Mouse (Mus musculus): Measurements from ENCODE around the gene Gm2696.
A peak's percentile ranks its signal among the peaks of the same experiment; 100 is the strongest.

Gm2696 gene

DNA sequence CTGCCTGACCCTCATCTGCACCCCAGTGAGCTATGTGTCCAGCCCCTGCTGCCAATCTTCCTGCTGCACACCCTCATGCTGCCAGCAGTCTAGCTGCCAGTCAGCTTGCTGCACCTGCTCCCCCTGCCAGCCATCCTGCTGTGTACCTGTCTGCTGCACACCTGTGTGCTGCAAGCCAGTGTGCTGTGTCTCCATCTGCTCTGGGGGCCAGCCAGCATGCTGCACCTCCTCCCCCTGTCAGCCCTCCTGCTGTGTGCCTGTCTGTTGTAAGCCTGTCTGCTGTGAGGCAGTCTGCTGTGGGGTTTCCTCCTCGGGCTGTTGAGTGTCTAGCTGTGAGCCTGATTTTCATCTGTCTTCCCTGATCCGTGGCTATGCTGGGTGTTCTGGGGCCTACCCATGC, 32.5 kb downstream of the Gm2696 start:
- DNase-seq (ENCODE audit: low spot score in 2 of 2), result no peak

- DNase-seq (ENCODE audit: low spot score in 2 of 2), result no peak
Measured at GRCm38 (mm10) chr10:77847538-77847937, 33.1 kb downstream of the Gm2696 start.

DNA sequence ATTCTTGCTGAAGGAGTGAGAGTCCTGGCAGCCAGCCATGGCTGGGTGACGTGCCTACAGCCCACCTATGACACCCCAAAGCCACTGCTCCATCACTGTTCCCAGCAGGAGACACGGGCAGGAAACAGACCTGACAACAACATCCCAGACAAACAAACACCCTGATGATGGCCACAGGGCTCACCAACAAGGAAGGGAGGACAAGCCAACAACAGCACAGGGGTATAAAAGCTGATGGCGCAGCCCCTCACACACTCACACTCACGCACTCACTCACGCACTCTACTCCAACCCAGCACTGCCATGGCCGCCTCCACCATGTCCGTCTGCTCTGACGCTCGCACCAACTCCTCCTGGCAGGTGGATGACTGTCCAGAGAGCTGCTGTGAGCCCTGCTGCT, 38.1 kb downstream of the Gm2696 start, which contains the start of gene Gm10318:
Gene Gm10318 (plus strand): TSS at position 301 of the 400 bp plus-strand sequence.
- no peak for DNase-seq (ENCODE audit: low spot score in 2 of 2)

- no peak for DNase-seq (ENCODE audit: low spot score in 2 of 2)
Measured at GRCm38 (mm10) chr10:77861675-77862074, 47.2 kb downstream of the Gm2696 start, which contains the start of gene Gm3285. Gm3285 (plus strand) TSS chr10:77861975.

DNA sequence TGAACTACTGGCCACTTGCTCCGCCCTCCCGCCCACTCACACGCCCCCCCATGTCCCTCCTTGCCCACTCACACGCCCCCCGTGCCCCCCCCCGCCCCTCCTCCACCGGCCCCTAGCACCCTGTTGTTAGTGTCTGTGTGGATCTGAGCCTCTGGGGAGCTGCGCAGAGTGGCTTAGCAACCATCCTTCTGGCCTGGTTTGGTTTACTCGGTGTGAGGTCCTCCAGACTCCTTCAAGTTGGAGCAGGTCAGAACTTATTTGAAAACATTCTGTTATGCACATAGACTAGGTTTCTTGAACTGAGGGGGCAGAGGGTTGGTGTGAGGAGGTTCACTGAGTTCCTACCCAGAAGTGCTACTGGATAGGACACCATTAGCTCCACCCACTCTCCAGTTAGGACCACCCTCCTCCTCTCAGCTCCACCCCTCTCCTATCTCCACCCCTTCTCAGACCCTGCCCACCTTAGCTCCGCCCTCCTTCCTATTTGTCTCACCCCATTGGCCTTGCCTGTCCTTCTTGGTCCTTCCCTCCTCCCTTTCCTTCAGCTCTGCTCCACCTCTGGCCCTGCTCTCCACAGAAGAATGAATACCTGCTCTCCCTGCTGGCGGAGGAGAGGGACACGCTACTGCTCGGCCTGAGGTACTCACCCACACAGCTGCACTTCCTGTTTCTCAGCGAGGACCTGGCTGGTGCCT, 49.7 kb downstream of the Gm2696 start:
- peak in 1 of 2 experiments; percentile 47 for DNase-seq (ENCODE audit: low spot score in 2 of 2)

DNA sequence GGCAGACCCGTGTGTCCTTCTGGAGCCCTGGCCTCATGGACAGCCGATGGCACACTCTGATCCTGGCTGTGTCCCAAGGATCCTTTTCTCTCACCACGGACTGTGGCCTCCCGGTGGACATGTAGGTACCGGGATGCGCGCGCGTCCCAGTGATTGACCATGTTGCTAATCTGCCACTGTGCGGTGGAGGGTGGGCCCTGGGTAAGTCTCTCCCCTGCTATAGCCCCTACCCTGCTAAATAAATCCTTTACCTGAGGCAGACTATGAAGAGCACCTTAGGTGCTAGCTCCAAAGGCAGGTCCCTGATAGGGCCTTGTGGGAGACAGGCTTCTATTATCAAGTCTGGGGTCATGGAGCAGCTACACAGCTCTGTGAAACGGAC, 50.3 kb downstream of the Gm2696 start:
- no peak for DNase-seq (ENCODE audit: low spot score in 2 of 2)

DNA sequence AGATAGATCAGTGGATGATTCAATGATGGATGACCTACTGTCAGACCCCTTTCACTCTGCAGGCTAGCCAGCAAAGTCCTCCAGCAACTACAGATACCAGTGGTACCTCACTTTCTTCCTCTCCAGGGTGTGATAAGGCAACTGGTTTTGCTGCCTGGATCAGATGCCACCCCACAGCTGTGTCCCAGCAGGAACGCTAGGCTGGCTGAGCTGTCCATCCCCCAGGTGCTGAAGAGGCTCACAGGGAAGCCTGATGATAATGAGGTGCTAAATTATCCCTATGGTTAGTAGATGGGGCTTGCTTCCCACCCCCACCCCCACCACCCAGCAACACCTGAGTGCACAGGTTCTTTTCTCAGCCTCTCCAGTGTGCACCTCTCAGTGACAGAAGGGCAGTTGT, 53.1 kb downstream of the Gm2696 start:
- DNase-seq (ENCODE audit: low spot score in 2 of 2), result no peak

GRCm38 (mm10) chr10:77869651-77870050, 55.2 kb downstream of the Gm2696 start:
- DNase-seq (ENCODE audit: low spot score in 2 of 2), result no peak

- peak in 1 of 2 experiments; percentile 32 for DNase-seq (ENCODE audit: low spot score in 2 of 2)
Measured at GRCm38 (mm10) chr10:77878985-77879384, 64.5 kb downstream of the Gm2696 start.

- no peak for DNase-seq (ENCODE audit: low spot score in 2 of 2)
Measured at GRCm38 (mm10) chr10:77880305-77880704, 65.8 kb downstream of the Gm2696 start.

GRCm38 (mm10) chr10:77882553-77882952, 68.1 kb downstream of the Gm2696 start:
- DNase-seq (ENCODE audit: low spot score in 2 of 2), result no peak
